Mouse (Mus musculus): ENCODE measurements around the gene Irf2bpl.

The Irf2bpl gene

GRCm38 (mm10) chr12:86898448-86898847 is 13.8 kb upstream of the Irf2bpl start:
- DNase-seq (ENCODE audit: low read depth, low spot score) = no peak

- DNase-seq (ENCODE audit: low read depth, low spot score) = no peak
Measured at GRCm38 (mm10) chr12:86897769-86898273, 13.2 kb upstream of the Irf2bpl start.

- DNase-seq (ENCODE audit: low read depth, low spot score) = no peak
Measured at GRCm38 (mm10) chr12:86896921-86897512, 12.4 kb upstream of the Irf2bpl start.

- DNase-seq (ENCODE audit: low read depth, low spot score) = no peak
Measured at GRCm38 (mm10) chr12:86896441-86896890, 11.9 kb upstream of the Irf2bpl start.

- no peak for DNase-seq (ENCODE audit: low read depth, low spot score)
Measured at GRCm38 (mm10) chr12:86895703-86896409, 11.3 kb upstream of the Irf2bpl start.

GRCm38 (mm10) chr12:86894841-86895428 is 10.3 kb upstream of the Irf2bpl start:
- DNase-seq (ENCODE audit: low read depth, low spot score) = no peak

- DNase-seq (ENCODE audit: low read depth, low spot score) = peak; percentile 100
Measured at GRCm38 (mm10) chr12:86894184-86894839, 9.7 kb upstream of the Irf2bpl start.

- DNase-seq (ENCODE audit: low read depth, low spot score) = no peak
Measured at GRCm38 (mm10) chr12:86893326-86894183, 9.0 kb upstream of the Irf2bpl start.

- DNase-seq (ENCODE audit: low read depth, low spot score) = no peak
Measured at GRCm38 (mm10) chr12:86892711-86893311, 8.2 kb upstream of the Irf2bpl start.

GRCm38 (mm10) chr12:86891786-86892702 is 7.4 kb upstream of the Irf2bpl start:
- no peak for DNase-seq (ENCODE audit: low read depth, low spot score)

- DNase-seq (ENCODE audit: low read depth, low spot score) = no peak
Measured at GRCm38 (mm10) chr12:86891454-86891785, 6.8 kb upstream of the Irf2bpl start.

- no peak for DNase-seq (ENCODE audit: low read depth, low spot score)
Measured at GRCm38 (mm10) chr12:86890796-86891301, 6.3 kb upstream of the Irf2bpl start.

- no peak for DNase-seq (ENCODE audit: low read depth, low spot score)
Measured at GRCm38 (mm10) chr12:86890091-86890720, 5.6 kb upstream of the Irf2bpl start.

- DNase-seq (ENCODE audit: low read depth, low spot score) = no peak
Measured at GRCm38 (mm10) chr12:86889103-86889644, 4.6 kb upstream of the Irf2bpl start.

- DNase-seq (ENCODE audit: low read depth, low spot score) = no peak
Measured at GRCm38 (mm10) chr12:86888130-86889069, 3.8 kb upstream of the Irf2bpl start.

GRCm38 (mm10) chr12:86887381-86888129 is 3.0 kb upstream of the Irf2bpl start:
- no peak for DNase-seq (ENCODE audit: low read depth, low spot score)

GRCm38 (mm10) chr12:86886446-86886965 is 1.9 kb upstream of the Irf2bpl start:
- no peak for DNase-seq (ENCODE audit: low read depth, low spot score)
